ENCODE assay signal across 9 mouse cellular contexts in the genomic region with DNA sequence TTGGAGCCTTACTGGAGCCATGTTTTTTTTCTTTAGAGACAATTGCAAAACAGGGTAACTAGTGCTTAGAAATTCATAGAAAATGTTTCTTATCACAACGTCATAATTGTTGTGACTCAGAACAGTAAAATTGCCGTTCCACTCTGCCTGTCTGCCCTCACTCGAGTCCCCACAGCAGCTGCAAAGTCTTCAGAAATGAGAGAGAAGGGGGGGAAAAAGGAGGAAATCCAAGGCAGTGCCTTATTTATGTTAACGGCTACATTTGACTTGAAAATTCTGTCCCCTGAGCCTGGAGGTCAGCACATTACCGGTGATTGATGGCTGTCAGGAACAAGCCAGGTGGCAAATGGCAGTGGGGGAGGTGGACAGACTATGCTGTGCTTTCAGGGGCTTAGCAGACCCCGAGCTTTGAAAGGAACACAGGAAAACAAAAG.
DNase-seq lines count a peak whose midpoint lies in the region; ATAC-seq lines count a peak whose summit lies in the region.
"Had no signal": no experiment of that assay in that cellular context is flagged by ENCODE, and none has a peak within 500 bp of the region (broad histone marks: within the 10 kb centered on the region; RNA-seq: fewer than 3 reads in every experiment).

No protein-coding gene starts in this region.

- no peak overlapping the region for H3K9ac ChIP-seq in kidney, embryonic 16.5 days (replicated peaks; ENCODE audit: low read length)
- H3K9ac ChIP-seq in hindbrain, embryonic 14.5 days = peak overlapping the region; percentile 4; the same call in 1 of the 2 replicates

- H3K27ac ChIP-seq in kidney, embryonic 16.5 days (ENCODE audit: low read length) = peak overlapping the region; percentile 82
- peak overlapping the region; percentile 31 for H3K27ac ChIP-seq in embryonic facial prominence, embryonic 10.5 days (replicated peaks)
- peak overlapping the region; percentile 66 for H3K27ac ChIP-seq in hindbrain, embryonic 14.5 days

- WGBS in kidney, embryonic 16.5 days = 2% methylated on average over 6 of the region's 6 CpGs
- WGBS in embryonic facial prominence, embryonic 10.5 days = 10% methylated on average over 6 of the region's 6 CpGs
- WGBS in hindbrain, embryonic 14.5 days = 9% methylated on average over 6 of the region's 6 CpGs

- no peak overlapping the region; the same call in 1 of the 2 replicates for H3K4me2 ChIP-seq in kidney, embryonic 16.5 days (replicated peaks; ENCODE audit: low read depth, low read length)
- H3K4me2 ChIP-seq in hindbrain, embryonic 14.5 days (replicated peaks) = no peak overlapping the region
- H3K4me2 ChIP-seq: liver, embryonic 11.5 days had no signal

- ATAC-seq in kidney, embryonic 16.5 days (ENCODE audit: low FRiP score, low TSS enrichment) = no peak
- no peak for ATAC-seq in hindbrain, embryonic 14.5 days (ENCODE audit: low FRiP score)

- no peak for DNase-seq in kidney, adult 9 months
- peak; percentile 62 for DNase-seq in embryonic facial prominence, embryonic 10.5 days (ENCODE audit: low spot score)
- no peak for DNase-seq in hindbrain, embryonic 14.5 days (ENCODE audit: low spot score)
- peak; percentile 79 for DNase-seq in neural tube, embryonic 10.5 days (ENCODE audit: extremely low spot score, low spot score)
- no peak for DNase-seq in cerebellum, postnatal 25 days
- no peak for DNase-seq in adrenal gland, postnatal 25 days
- no peak for DNase-seq in adrenal gland, adult 18-20 months (ENCODE audit: low spot score in 2 of 2)

- no peak overlapping the region for H3K4me3 ChIP-seq in kidney, embryonic 16.5 days (ENCODE audit: low read length)
- H3K4me3 ChIP-seq in embryonic facial prominence, embryonic 10.5 days = 0 out of 2 replicates have a peak overlapping the region, but pooled peaks have one; percentile 23
- no peak overlapping the region for H3K4me3 ChIP-seq in hindbrain, embryonic 14.5 days (replicated peaks; ENCODE audit: low read length)

- no peaks in the 10 kb centered on the region for H3K36me3 ChIP-seq in kidney, embryonic 16.5 days (ENCODE audit: insufficient read depth, low read length)
- peaks cover 31% of the 10 kb centered on the region for H3K36me3 ChIP-seq in embryonic facial prominence, embryonic 10.5 days (replicated peaks)
- H3K36me3 ChIP-seq in hindbrain, embryonic 14.5 days (replicated peaks; ENCODE audit: control insufficient read depth, insufficient read depth) = no peaks in the 10 kb centered on the region

- H3K4me1 ChIP-seq in kidney, embryonic 16.5 days (ENCODE audit: insufficient read depth, low read length) = peaks cover 94% of the 10 kb centered on the region
- H3K4me1 ChIP-seq in embryonic facial prominence, embryonic 10.5 days = peaks cover 99% of the 10 kb centered on the region
- peaks cover 74% of the 10 kb centered on the region for H3K4me1 ChIP-seq in hindbrain, embryonic 14.5 days (replicated peaks; ENCODE audit: control insufficient read depth, insufficient read depth, low read length)

- H3K9me3 ChIP-seq in kidney, embryonic 16.5 days (ENCODE audit: low read length) = no peaks in the 10 kb centered on the region
- H3K9me3 ChIP-seq in embryonic facial prominence, embryonic 10.5 days = no peaks in the 10 kb centered on the region
- H3K9me3 ChIP-seq in hindbrain, embryonic 14.5 days (ENCODE audit: control insufficient read depth, low read length) = no peaks in the 10 kb centered on the region

- no peaks in the 10 kb centered on the region for H3K27me3 ChIP-seq in kidney, embryonic 16.5 days (ENCODE audit: insufficient read depth, low read length)
- H3K27me3 ChIP-seq in embryonic facial prominence, embryonic 10.5 days (replicated peaks; ENCODE audit: low read depth, poor library complexity, severe bottlenecking) = no peaks in the 10 kb centered on the region
- no peaks in the 10 kb centered on the region for H3K27me3 ChIP-seq in hindbrain, embryonic 14.5 days (ENCODE audit: control insufficient read depth, insufficient read depth, low read length)

Comparison
In these comparisons a context has a peak if more than half of its experiments do, and no peak if none do; other contexts are left out.
1. H3K27ac ChIP-seq: peak in every context shown above with its lines; median percentile 82 in kidney, embryonic 16.5 days; 66 in hindbrain, embryonic 14.5 days; 31 in embryonic facial prominence, embryonic 10.5 days.
2. DNase-seq: peak in embryonic facial prominence, embryonic 10.5 days (single experiment) and neural tube, embryonic 10.5 days (single experiment); none in kidney, adult 9 months (single experiment), hindbrain, embryonic 14.5 days (single experiment), cerebellum, postnatal 25 days (0 of 2), adrenal gland, postnatal 25 days (single experiment) and adrenal gland, adult 18-20 months (0 of 2).